8 mouse cellular contexts compared by ENCODE assay signal in genomic region chr11:69632284-69633089, GRCm38 (mm10). TPM values are rescaled to one million over a fixed set of nuclear protein-coding genes. Genes with fewer than 3 reads are reported as not detected.
A peak's percentile ranks its signal among the peaks of the same experiment; 100 is the strongest.
DNase-seq lines count a peak whose midpoint lies in the region; ATAC-seq and TF ChIP-seq lines count a peak whose summit lies in the region.

Gene Fxr2 (plus strand): TSS chr11:69632990.

- TF ChIP-seq POLR2A in testis, adult 2 months (IDR thresholded peaks at IDR 0.05; ENCODE audit: control insufficient read depth, low read depth, low read length): peak; percentile 83

- peak within 1 kb of the TSS; percentile 95 for H3K4me3 ChIP-seq in E14TG2a.4 (replicated peaks; ENCODE audit: low read length)
- peak within 1 kb of the TSS; percentile 99 for H3K4me3 ChIP-seq in forebrain, embryonic 12.5 days (replicated peaks)
- peak within 1 kb of the TSS; percentile 98 for H3K4me3 ChIP-seq in heart, postnatal 0 days (ENCODE audit: low read depth, low read length)
- H3K4me3 ChIP-seq in liver, embryonic 16.5 days (ENCODE audit: low read depth, low read length): peak within 1 kb of the TSS; percentile 94
- H3K4me3 ChIP-seq in neural tube, embryonic 13.5 days: peak within 1 kb of the TSS; percentile 99
- peak within 1 kb of the TSS; percentile 97 for H3K4me3 ChIP-seq in testis, adult 2 months (ENCODE audit: control insufficient read depth, low read depth, low read length)

- no peak for TF ChIP-seq EP300 in heart, postnatal 0 days (IDR thresholded peaks at IDR 0.05; ENCODE audit: low read depth)

- H3K27ac ChIP-seq in forebrain, embryonic 12.5 days: peak within 1 kb of the TSS; percentile 98
- H3K27ac ChIP-seq in heart, postnatal 0 days (ENCODE audit: low read depth): peak within 1 kb of the TSS; percentile 97
- H3K27ac ChIP-seq in liver, embryonic 16.5 days (ENCODE audit: low read length): peak within 1 kb of the TSS; percentile 95
- peak within 1 kb of the TSS; percentile 97 for H3K27ac ChIP-seq in neural tube, embryonic 13.5 days (replicated peaks)
- peak within 1 kb of the TSS; percentile 91 for H3K27ac ChIP-seq in testis, adult 2 months (ENCODE audit: control insufficient read depth, insufficient read depth, low read depth, low read length)

- H3K9me3 ChIP-seq in E14TG2a.4 (ENCODE audit: low read length): no peaks in the 10 kb centered on the region
- no peaks in the 10 kb centered on the region for H3K9me3 ChIP-seq in forebrain, embryonic 12.5 days
- H3K9me3 ChIP-seq in heart, postnatal 0 days (replicated peaks; ENCODE audit: control insufficient read depth, low read length): no peaks in the 10 kb centered on the region
- no peaks in the 10 kb centered on the region for H3K9me3 ChIP-seq in liver, embryonic 16.5 days (replicated peaks; ENCODE audit: control insufficient read depth, low read length)
- H3K9me3 ChIP-seq in neural tube, embryonic 13.5 days: no peaks in the 10 kb centered on the region

- peak within 1 kb of the TSS; percentile 100 for H3K9ac ChIP-seq in forebrain, embryonic 12.5 days
- H3K9ac ChIP-seq in heart, postnatal 0 days (replicated peaks; ENCODE audit: low read depth, low read length): peak within 1 kb of the TSS; percentile 97
- H3K9ac ChIP-seq in liver, embryonic 16.5 days (ENCODE audit: low read depth, low read length): peak within 1 kb of the TSS; percentile 98
- peak within 1 kb of the TSS; percentile 99 for H3K9ac ChIP-seq in neural tube, embryonic 13.5 days

- peak; percentile 100 for DNase-seq in c-Kit-positive CD71-positive TER-119-positive erythroid progenitor cells, embryonic 14.5 days (ENCODE audit: low spot score)
- peak; percentile 100 for DNase-seq in heart, postnatal 0 days (ENCODE audit: low spot score)
- DNase-seq in kidney, postnatal 4 days: peak; percentile 100

- peak; percentile 97 for ATAC-seq in forebrain, embryonic 12.5 days (ENCODE audit: low FRiP score)
- peak; percentile 97 for ATAC-seq in heart, postnatal 0 days (ENCODE audit: insufficient read depth, low read depth)
- ATAC-seq in liver, embryonic 16.5 days (ENCODE audit: low read depth): peak; percentile 95
- ATAC-seq in neural tube, embryonic 13.5 days (ENCODE audit: low read depth): peak; percentile 99

- no peaks in the 10 kb centered on the region for H3K27me3 ChIP-seq in E14TG2a.4 (ENCODE audit: insufficient read depth, low read length)
- no peaks in the 10 kb centered on the region for H3K27me3 ChIP-seq in forebrain, embryonic 12.5 days
- H3K27me3 ChIP-seq in heart, postnatal 0 days (ENCODE audit: control insufficient read depth, insufficient read depth, low read length): no peaks in the 10 kb centered on the region
- no peaks in the 10 kb centered on the region for H3K27me3 ChIP-seq in liver, embryonic 16.5 days (ENCODE audit: control insufficient read depth, insufficient read depth, low read depth, low read length)
- H3K27me3 ChIP-seq in neural tube, embryonic 13.5 days: no peaks in the 10 kb centered on the region
- H3K27me3 ChIP-seq in testis, adult 2 months (ENCODE audit: control insufficient read depth, insufficient read depth, low read length): no peaks in the 10 kb centered on the region

- peaks cover 31% of the 10 kb centered on the region for H3K36me3 ChIP-seq in E14TG2a.4 (ENCODE audit: insufficient read depth, low read length)
- peaks cover 10% of the 10 kb centered on the region for H3K36me3 ChIP-seq in forebrain, embryonic 12.5 days (replicated peaks)
- no peaks in the 10 kb centered on the region; the same call in 1 of the 2 replicates for H3K36me3 ChIP-seq in heart, postnatal 0 days (replicated peaks; ENCODE audit: control insufficient read depth, insufficient read depth, low read length)
- no peaks in the 10 kb centered on the region for H3K36me3 ChIP-seq in liver, embryonic 16.5 days (ENCODE audit: control insufficient read depth, insufficient read depth)
- H3K36me3 ChIP-seq in neural tube, embryonic 13.5 days: peaks cover 9% of the 10 kb centered on the region
- no peaks in the 10 kb centered on the region for H3K36me3 ChIP-seq in testis, adult 2 months (ENCODE audit: control insufficient read depth, insufficient read depth, low read length)

- H3K4me1 ChIP-seq in E14TG2a.4 (replicated peaks; ENCODE audit: low read depth, low read length): peaks cover 44% of the 10 kb centered on the region
- H3K4me1 ChIP-seq in forebrain, embryonic 12.5 days: peaks cover 25% of the 10 kb centered on the region
- H3K4me1 ChIP-seq in heart, postnatal 0 days (ENCODE audit: control insufficient read depth, insufficient read depth): peaks cover 19% of the 10 kb centered on the region
- peaks cover 27% of the 10 kb centered on the region for H3K4me1 ChIP-seq in liver, embryonic 16.5 days (ENCODE audit: control insufficient read depth, low read depth, low read length)
- peaks cover 41% of the 10 kb centered on the region for H3K4me1 ChIP-seq in neural tube, embryonic 13.5 days (replicated peaks)
- H3K4me1 ChIP-seq in testis, adult 2 months (ENCODE audit: control insufficient read depth, insufficient read depth, low read length): peaks cover 2% of the 10 kb centered on the region

- peak; percentile 21; the same call in 1 of the 2 replicates for TF ChIP-seq CTCF in E14TG2a.4 (conservative IDR thresholded peaks at IDR 0.05; ENCODE audit: low read length)
- TF ChIP-seq CTCF in heart, postnatal 0 days (IDR thresholded peaks at IDR 0.05; ENCODE audit: low read depth): peak; percentile 84
- peak; percentile 81; the same call in 1 of the 2 replicates for TF ChIP-seq CTCF in testis, adult 2 months (IDR thresholded peaks at IDR 0.05; ENCODE audit: control insufficient read depth, insufficient read depth, insufficient replicate concordance, low read depth, low read length)

- whole genome bisulfite sequencing in forebrain, embryonic 12.5 days: under 1% methylated on average over 33 of the region's 56 CpGs
- under 1% methylated on average over 35 of the region's 56 CpGs for WGBS in heart, postnatal 0 days
- under 1% methylated on average over 46 of the region's 56 CpGs for WGBS in liver, embryonic 16.5 days (ENCODE audit: insufficient replicate concordance)
- 0% methylated on average over 41 of the region's 56 CpGs for WGBS in neural tube, embryonic 13.5 days

- H3K4me2 ChIP-seq in forebrain, embryonic 12.5 days: peak within 1 kb of the TSS; percentile 60
- peak within 1 kb of the TSS; percentile 85 for H3K4me2 ChIP-seq in heart, postnatal 0 days (ENCODE audit: low read depth, low read length)
- peak within 1 kb of the TSS; percentile 86 for H3K4me2 ChIP-seq in liver, embryonic 16.5 days (ENCODE audit: low read depth, low read length)
- H3K4me2 ChIP-seq in neural tube, embryonic 13.5 days: peak within 1 kb of the TSS; percentile 83

RNA-seq across cellular contexts. Expression of gene Fxr2, which starts in this region (rescaled TPM):
- polyA plus RNA-seq in forebrain, embryonic 12.5 days (2016; fragmentation: Nextera tagmentation; extraction: Ambion mirVana): 46.0 and 48.9 TPM in 2 replicates
- 64.7 and 102 TPM in 2 replicates for total RNA-seq in heart, postnatal 0 days (2014; rRNA removed; ENCODE audit: low replicate concordance)
- polyA plus RNA-seq in heart, postnatal 0 days (2015; fragmentation: Nextera tagmentation; extraction: Ambion mirVana): 15.8 and 17.7 TPM in 2 replicates
- 7.0 and 8.1 TPM in 2 replicates for polyA plus RNA-seq in liver, embryonic 16.5 days (2015; fragmentation: Nextera tagmentation; extraction: Ambion mirVana)
- 45.3 and 55.1 TPM in 2 replicates for polyA plus RNA-seq in neural tube, embryonic 13.5 days (2015; fragmentation: Nextera tagmentation; extraction: Ambion mirVana)
- polyA plus RNA-seq in testis, adult 2 months (2012; rRNA removed): 63.3 and 69.1 TPM in 2 replicates

Comparison
In these comparisons a context has a peak if more than half of its experiments do, and no peak if none do; other contexts are left out.
1. Peak in every context shown above with its lines: DNase-seq, ATAC-seq, H3K4me3 ChIP-seq and H3K27ac ChIP-seq.
2. CTCF ChIP-seq: peak in every context shown above with its lines; median percentile 84 in heart, postnatal 0 days; 81 in testis, adult 2 months; 21 in E14TG2a.4.